Mouse (Mus musculus) embryonic fibroblast, embryonic 13.5 days (primary cell): ENCODE results near the gene Fgf10.

Experiments used
- CTCF ChIP-seq: IDR thresholded peaks from 2 replicates; pipeline ENCODE4 v1.5.1; 2011; ENCODE audit warnings: mild to moderate bottlenecking, control low read depth, low read length, moderate library complexity, borderline replicate concordance; ENCODE audit not compliant: insufficient read depth
- POLR2A ChIP-seq: IDR thresholded peaks from 2 replicates; pipeline ENCODE4 v1.6.1; 2011; ENCODE audit warnings: low read depth, mild to moderate bottlenecking, control low read depth, low read length, moderate library complexity

DNA sequence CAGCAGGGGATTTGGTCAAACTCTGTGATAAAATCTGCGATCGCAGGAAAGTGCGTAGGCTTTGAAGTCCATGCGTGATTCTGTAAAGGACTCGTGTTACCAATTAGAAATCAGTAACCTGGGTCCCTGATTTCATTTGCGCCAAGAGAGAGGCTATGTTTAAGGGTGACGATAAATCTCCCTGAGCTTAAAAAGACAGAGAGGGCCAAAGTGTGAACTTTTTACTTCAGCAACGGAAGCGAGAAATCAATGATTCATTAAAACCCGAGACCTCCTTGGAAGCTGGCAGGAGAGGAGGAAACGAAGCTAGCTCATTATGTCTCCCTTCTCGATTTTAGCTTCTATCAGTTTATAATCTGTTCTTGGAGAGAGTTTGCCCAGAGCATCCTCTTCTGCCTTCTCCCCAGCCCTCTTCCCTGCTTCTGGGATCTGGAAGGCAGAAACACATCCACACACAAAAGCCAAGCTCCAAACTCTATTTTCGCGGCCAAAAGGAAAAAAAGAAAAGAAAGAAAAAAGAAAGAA is 44.1 kb downstream of the Fgf10 start:
- no peak for TF ChIP-seq POLR2A
- TF ChIP-seq CTCF, result no peak
